Mouse (Mus musculus) lung, postnatal 0 days (tissue): Measurements from ENCODE around the gene Crybg3.

Experiments used
- CTCF ChIP-seq: IDR thresholded peaks from 2 replicates; pipeline ENCODE4 v1.5.1; 2016; ENCODE audit warnings: antibody characterized with exemption, mild to moderate bottlenecking
- EP300 ChIP-seq: IDR thresholded peaks from 2 replicates; pipeline ENCODE4 v1.6.1; 2016; ENCODE audit warnings: antibody characterized with exemption, mild to moderate bottlenecking, control low read depth

GRCm38 (mm10) chr16:59599411-59600265 is 1.1 kb downstream of the Crybg3 start:
- TF ChIP-seq CTCF: no peak
- no peak for TF ChIP-seq EP300
